Mouse (Mus musculus) heart, adult 2 months (tissue): ENCODE data around the gene Vwa5b1. TPM values are rescaled to one million over a fixed set of nuclear protein-coding genes. Genes with fewer than 3 reads are reported as not detected.

ENCODE experiments used
- DNase-seq, 2 experiments: peaks; one replicate each; pipeline ENCODE4 v3.0.0; 2021
- H3K27ac ChIP-seq: fragments of 200-600 bp; 2 replicates; pipeline ENCODE4 v1.8.1; 2022
- H3K27me3 ChIP-seq: fragments of 200-500 bp; 2 replicates; pipeline ENCODE4 v1.6.1; 2012; ENCODE audit warnings: mild to moderate bottlenecking, low read length, inconsistent platforms, mixed read lengths; ENCODE audit not compliant: control insufficient read depth, insufficient read depth
- H3K36me3 ChIP-seq: fragments of 200-500 bp; 2 replicates; pipeline ENCODE4 v1.6.1; 2012; ENCODE audit warnings: low read length, inconsistent platforms; ENCODE audit not compliant: control insufficient read depth, insufficient read depth
- H3K4me1 ChIP-seq: fragments of 200-500 bp; 2 replicates; pipeline ENCODE4 v1.6.1; 2011; ENCODE audit warnings: low read length; ENCODE audit not compliant: control insufficient read depth, insufficient read depth
- H3K4me3 ChIP-seq: fragments of 200-600 bp; 2 replicates; pipeline ENCODE4 v1.8.1; 2022
- H3K79me2 ChIP-seq: fragments of 200-500 bp; replicated peaks from 2 replicates; pipeline ENCODE4 v1.6.1; 2012; ENCODE audit warnings: mild to moderate bottlenecking, inconsistent platforms, low read length, moderate library complexity, mixed read lengths; ENCODE audit not compliant: control insufficient read depth, insufficient read depth
- H3K9ac ChIP-seq: fragments of 200-500 bp; 2 replicates; pipeline ENCODE4 v1.6.1; 2012; ENCODE audit warnings: low read depth, mild to moderate bottlenecking, control low read depth, inconsistent platforms, low read length, mixed read lengths
- CTCF ChIP-seq: fragments of 200-600 bp; IDR thresholded peaks from 2 replicates; pipeline ENCODE4 v1.8.1; 2022; ENCODE audit warnings: antibody characterized with exemption, mild to moderate bottlenecking, moderate library complexity
- EP300 ChIP-seq: fragments of 200-500 bp; IDR thresholded peaks from 2 replicates; pipeline ENCODE4 v1.6.1; 2011; ENCODE audit warnings: low read depth, low read length, control low read depth; ENCODE audit not compliant: insufficient read depth
- POLR2A ChIP-seq: fragments of 200-500 bp; IDR thresholded peaks from 2 replicates; pipeline ENCODE4 v1.6.1; 2011; ENCODE audit warnings: mild to moderate bottlenecking, low read depth, low read length, control low read depth; ENCODE audit not compliant: insufficient read depth
- WGBS: fragments of 180-500 bp; shearing (Covaris S2); methylation state at CpG from one replicate; pipeline ENCODE4 v1.1.7; 2018; 5-methylcytosine and 5-hydroxymethylcytosine counted together
- intact Hi-C: fragments of 180-260 bp; cut with DNase I; formaldehyde crosslinking; loops from one replicate; pipeline ENCODE4 v1.15.1; 2025
- polyA plus RNA-seq: library from polyadenylated mRNA; depleted of rRNA; stranded (reverse); fragments of >200 nt; gene quantifications from 2 replicates; pipeline ENCODE4 v1.2.3, GENCODE M21; 2012
- total RNA-seq, 2 experiments: library from RNA; stranded (reverse); gene quantifications; 2 replicates each; pipeline ENCODE4 v1.2.3; 2021

Gene Vwa5b1
- total and polyA plus RNA-seq, 3 experiments, result not detected

DNA sequence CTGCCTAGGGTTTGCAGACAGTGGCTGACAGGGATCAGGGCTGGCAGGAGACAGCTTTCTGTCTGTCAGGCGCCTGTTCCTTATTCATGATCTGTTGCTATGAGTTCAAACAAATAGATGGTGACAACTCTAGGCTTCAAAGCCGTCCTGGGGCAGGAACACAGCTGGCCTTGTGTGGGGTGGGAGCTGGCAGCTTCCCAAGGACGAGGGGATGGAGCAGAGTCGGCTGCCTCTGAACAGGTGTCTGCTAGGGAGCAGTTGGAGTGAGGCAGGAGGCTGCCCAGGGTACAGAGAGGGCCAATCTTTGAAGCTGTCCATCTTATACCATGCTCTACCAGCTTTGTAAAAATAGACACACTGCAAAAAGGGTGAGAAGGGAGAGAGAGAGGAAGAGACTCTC is 6.6 kb upstream of the Vwa5b1 start:
- Histone ChIP-seq H3K79me2 (no peaks in the 10 kb centered on the region), H3K36me3 (no peaks in the 10 kb centered on the region), H3K4me3 (no peak overlapping the region), H3K4me1 (no peaks in the 10 kb centered on the region), H3K27ac (no peak overlapping the region), H3K9ac (no peak overlapping the region), H3K27me3 (no peaks in the 10 kb centered on the region; the same call in 1 of the 2 replicates)
- intact Hi-C loops, result no loop called here
- no peak for DNase-seq
- TF ChIP-seq EP300, result no peak
- TF ChIP-seq CTCF, result no peak
- no peak for TF ChIP-seq POLR2A
- 11% methylated on average over 4 of the region's 4 CpGs for WGBS

DNA sequence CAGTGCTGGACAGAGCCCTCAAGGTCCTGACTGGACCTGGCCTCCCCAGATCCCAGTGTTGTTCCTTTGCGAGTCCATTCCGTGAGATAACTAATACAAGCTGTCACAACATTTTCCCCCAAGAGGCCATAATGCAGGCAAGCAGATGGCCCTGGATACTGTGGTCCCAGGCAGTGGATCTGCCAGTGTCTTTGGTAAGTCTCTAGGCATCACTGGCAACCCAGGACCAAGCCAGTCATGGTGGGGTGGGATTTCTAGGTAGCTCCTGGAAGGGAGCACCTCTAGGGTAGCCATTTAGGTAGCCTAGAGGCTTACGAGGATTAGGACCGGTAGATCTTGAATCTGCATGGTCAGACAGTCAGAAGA is 445 bp upstream of the Vwa5b1 start:
- Histone ChIP-seq H3K4me3 (no peak overlapping the region), H3K36me3 (no peaks in the 10 kb centered on the region), H3K4me1 (no peaks in the 10 kb centered on the region), H3K27ac (no peak overlapping the region), H3K27me3 (0 out of 2 replicates have a peak, but pooled peaks cover 2% of the 10 kb centered on the region), H3K79me2 (no peaks in the 10 kb centered on the region), H3K9ac (no peak overlapping the region)
- DNase-seq, result no peak
- WGBS, result 33% methylated on average over 4 of the region's 4 CpGs
- TF ChIP-seq CTCF (no peak), EP300 (no peak), POLR2A (no peak)
- intact Hi-C loops, result no loop called here

DNA sequence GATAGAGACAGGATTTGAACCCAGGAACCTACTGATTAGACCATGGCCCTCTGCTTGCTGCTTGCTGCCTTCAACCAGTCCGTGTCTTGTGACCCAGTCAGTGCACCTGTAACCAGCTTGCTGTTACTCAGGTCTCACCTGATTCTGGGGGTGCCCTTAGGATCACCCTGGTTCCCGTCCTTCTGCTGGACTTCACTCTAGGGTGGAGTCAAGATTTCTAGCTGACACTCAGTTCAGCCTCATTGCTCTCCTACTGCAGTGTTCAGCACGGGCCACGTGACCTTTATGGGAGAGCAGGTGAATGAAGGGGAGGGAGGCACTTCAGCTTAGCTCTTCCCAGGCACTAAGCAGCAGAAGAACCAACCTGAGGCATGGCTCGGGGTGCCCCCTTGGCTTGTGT is 7.4 kb downstream of the Vwa5b1 start:
- H3K27ac ChIP-seq, result no peak overlapping the region
- no peaks in the 10 kb centered on the region for H3K79me2 ChIP-seq
- TF ChIP-seq POLR2A (no peak), CTCF (no peak), EP300 (no peak)
- no peak overlapping the region for H3K9ac ChIP-seq
- intact Hi-C loops, result no loop called here
- H3K4me3 ChIP-seq, result no peak overlapping the region
- no peak for DNase-seq
- no peaks in the 10 kb centered on the region for H3K36me3 ChIP-seq
- no peaks in the 10 kb centered on the region; the same call in 1 of the 2 replicates for H3K27me3 ChIP-seq
- no peaks in the 10 kb centered on the region for H3K4me1 ChIP-seq
- WGBS, result 55% methylated on average over 5 of the region's 5 CpGs

DNA sequence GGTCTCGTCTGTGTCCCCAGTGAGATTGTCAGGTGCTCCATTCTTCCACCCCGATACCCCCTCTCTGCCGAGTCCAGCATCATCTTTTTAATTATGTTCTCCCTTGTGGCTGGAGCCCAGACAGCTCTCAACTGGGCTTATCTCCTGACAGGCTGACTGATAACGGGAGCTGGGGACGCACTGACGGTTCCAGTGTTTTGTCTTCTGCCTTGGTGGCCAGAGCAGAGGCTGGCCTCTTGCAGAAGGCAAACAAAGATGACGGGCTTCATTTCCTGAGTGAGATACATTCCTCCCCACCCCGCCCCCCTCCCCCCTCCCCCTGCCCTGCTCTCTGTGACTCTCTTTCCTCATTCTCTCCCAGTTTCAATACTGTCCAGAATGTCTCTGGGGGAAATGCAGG is 21.2 kb downstream of the Vwa5b1 start:
- Histone ChIP-seq H3K36me3 (no peaks in the 10 kb centered on the region), H3K9ac (no peak overlapping the region), H3K4me3 (no peak overlapping the region), H3K79me2 (no peaks in the 10 kb centered on the region), H3K27me3 (no peaks in the 10 kb centered on the region), H3K4me1 (no peaks in the 10 kb centered on the region), H3K27ac (no peak overlapping the region)
- DNase-seq, result no peak
- no peak for TF ChIP-seq CTCF
- intact Hi-C loops, result no loop called here
- WGBS, result 2% methylated on average over 8 of the region's 8 CpGs

DNA sequence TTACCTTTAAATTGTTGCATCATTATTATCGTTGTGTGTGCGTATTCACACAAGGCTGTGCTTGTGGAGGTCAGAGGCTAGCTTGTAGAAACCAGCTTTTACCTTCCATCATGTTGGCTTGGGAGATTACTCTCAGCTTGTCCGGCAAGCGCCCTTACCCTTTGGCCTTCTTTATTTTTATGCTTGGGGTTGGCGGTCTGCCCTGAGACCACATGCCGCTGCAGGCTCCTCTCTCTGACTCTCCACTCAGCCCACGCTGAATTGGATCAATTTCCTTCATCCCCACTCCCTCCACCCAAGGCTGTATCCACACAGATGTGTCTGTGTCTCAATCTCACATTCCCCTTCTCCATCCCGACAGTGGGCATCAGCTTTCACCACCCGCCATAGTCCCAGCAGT is 33.8 kb downstream of the Vwa5b1 start:
- 70% methylated on average over 9 of the region's 9 CpGs for WGBS
- H3K27me3 ChIP-seq, result no peaks in the 10 kb centered on the region
- intact Hi-C loops, result no loop called here

DNA sequence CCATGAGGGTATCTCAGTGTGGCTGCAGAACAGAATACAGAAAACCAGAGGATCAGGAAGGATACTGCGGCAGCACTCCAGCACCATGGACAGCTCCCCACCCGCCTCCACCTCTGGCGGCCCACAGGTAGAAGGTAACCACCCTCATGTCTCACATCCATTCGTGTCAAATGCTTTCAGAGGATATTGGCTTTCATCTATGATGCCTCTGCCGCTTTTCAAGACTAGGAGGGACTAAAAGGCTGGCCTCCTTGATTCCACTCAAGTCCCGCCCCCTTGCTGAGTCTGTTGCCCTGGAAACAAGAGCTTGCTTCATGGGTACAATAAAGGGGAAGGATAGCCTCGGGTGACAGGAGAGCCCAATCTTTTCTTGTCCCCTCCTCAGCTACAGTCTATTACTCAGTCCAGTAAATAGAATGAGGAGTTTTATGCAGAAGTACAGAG is 37.8 kb downstream of the Vwa5b1 start:
- 18% methylated on average over 7 of the region's 7 CpGs for WGBS
- H3K9ac ChIP-seq, result no peak overlapping the region
- peak in 1 of 2 experiments; percentile 30 for DNase-seq
- H3K4me1 ChIP-seq, result no peaks in the 10 kb centered on the region
- no peak overlapping the region for H3K4me3 ChIP-seq
- no peak for TF ChIP-seq CTCF
- TF ChIP-seq EP300, result no peak
- TF ChIP-seq POLR2A, result no peak
- no peaks in the 10 kb centered on the region for H3K79me2 ChIP-seq
- no peaks in the 10 kb centered on the region for H3K36me3 ChIP-seq
- H3K27me3 ChIP-seq, result no peaks in the 10 kb centered on the region
- intact Hi-C loops, result no loop called here
- H3K27ac ChIP-seq, result no peak overlapping the region

More for the DNA sequence above, 33.8 kb downstream of the Vwa5b1 start:
- Histone ChIP-seq H3K4me3 (no peak overlapping the region), H3K27ac (no peak overlapping the region), H3K9ac (no peak overlapping the region), H3K79me2 (no peaks in the 10 kb centered on the region), H3K4me1 (no peaks in the 10 kb centered on the region), H3K36me3 (no peaks in the 10 kb centered on the region)
- TF ChIP-seq POLR2A, result no peak
- TF ChIP-seq CTCF, result no peak
- no peak for TF ChIP-seq EP300
- no peak for DNase-seq
